Mouse (Mus musculus): ENCODE measurements around the gene Gnat3.

DNA sequence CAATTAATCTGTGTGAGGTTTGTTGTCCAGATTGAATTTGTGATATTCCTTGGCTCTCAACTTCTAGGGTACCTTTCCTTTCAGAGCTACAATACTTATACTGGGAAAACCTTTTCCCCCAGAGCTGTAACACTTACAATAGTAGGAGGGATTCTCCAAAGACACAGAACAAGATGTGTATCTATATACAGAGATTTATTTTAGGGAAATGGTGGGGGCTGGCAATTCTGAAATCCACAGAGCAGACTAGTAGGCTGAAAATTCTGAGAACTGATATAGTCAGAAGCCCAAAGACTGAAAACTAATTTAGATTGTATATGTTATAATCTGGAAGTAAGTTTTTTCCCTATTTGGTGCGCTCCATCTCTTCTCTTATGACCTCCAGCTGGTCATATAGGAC, 86.5 kb downstream of the Gnat3 start:
- TF ChIP-seq POLR2A (IDR thresholded peaks at IDR 0.05; ENCODE audit: low read depth, low read length) (no peak), CTCF (conservative IDR thresholded peaks at IDR 0.05; ENCODE audit: insufficient read depth, insufficient read length, low read depth, low read length) (no peak)
